Mouse (Mus musculus) intestine, embryonic 15.5 days (tissue): ENCODE data around the gene Trap1. TPM values are rescaled to one million over a fixed set of nuclear protein-coding genes. Genes with fewer than 3 reads are reported as not detected.
"Not testable (repeated sequence)": the region's sequence is repeated elsewhere in the genome, so short reads cannot be mapped to it uniquely, and the experiment has no call there.

Experiments used
- ATAC-seq: fragments of 200-750 bp; cut with Nextera tagmentation; 2 replicates; pipeline ENCODE4 v1.8.0; 2017; ENCODE audit warnings: moderate TSS enrichment, moderate library complexity
- H3K27ac ChIP-seq: fragments of 300-500 bp; sonication (generic); 2 replicates; pipeline ENCODE4 v1.5.1; 2015; ENCODE audit warnings: mild to moderate bottlenecking, inconsistent platforms
- H3K27me3 ChIP-seq: fragments of 300-500 bp; sonication (generic); replicated peaks from 2 replicates; pipeline ENCODE4 v1.6.1; 2015; ENCODE audit warnings: inconsistent platforms
- H3K36me3 ChIP-seq: fragments of 300-500 bp; sonication (generic); 2 replicates; pipeline ENCODE4 v1.6.1; 2015; ENCODE audit warnings: inconsistent platforms
- H3K4me1 ChIP-seq: fragments of 300-500 bp; sonication (generic); replicated peaks from 2 replicates; pipeline ENCODE4 v1.6.1; 2015; ENCODE audit warnings: inconsistent platforms
- H3K4me2 ChIP-seq: fragments of 300-500 bp; sonication (generic); replicated peaks from 2 replicates; pipeline ENCODE4 v1.6.1; 2015; ENCODE audit warnings: mild to moderate bottlenecking, inconsistent platforms
- H3K4me3 ChIP-seq: fragments of 300-500 bp; sonication (generic); replicated peaks from 2 replicates; pipeline ENCODE4 v1.5.1; 2015; ENCODE audit warnings: inconsistent platforms
- H3K9ac ChIP-seq: fragments of 300-500 bp; sonication (generic); 2 replicates; pipeline ENCODE4 v1.6.1; 2015; ENCODE audit warnings: inconsistent platforms
- H3K9me3 ChIP-seq: fragments of 300-500 bp; sonication (generic); 2 replicates; pipeline ENCODE4 v1.6.1; 2016; ENCODE audit warnings: inconsistent platforms
- WGBS: fragments of 180-500 bp; shearing (Covaris S2); methylation state at CpG from one replicate; pipeline ENCODE4 v1.1.7; 2015; 5-methylcytosine and 5-hydroxymethylcytosine counted together
- polyA plus RNA-seq: library from polyadenylated mRNA; unstranded; fragments of >200 nt; fragmentation: Nextera tagmentation; extraction: Ambion mirVana; gene quantifications from 2 replicates; pipeline ENCODE4 v1.2.1, GENCODE M21; 2015

Gene Trap1
- polyA plus RNA-seq: 115 and 116 TPM in 2 replicates

GRCm38 (mm10) chr16:4077384-4078061 is at the start of gene Trap1:
Trap1 (minus strand) TSS chr16:4077827.
- no peaks in the 10 kb centered on the region for H3K9me3 ChIP-seq
- H3K27ac ChIP-seq: peak within 1 kb of the TSS; percentile 85
- peak; percentile 98 for ATAC-seq
- H3K4me2 ChIP-seq: peak within 1 kb of the TSS; percentile 58
- H3K9ac ChIP-seq: peak within 1 kb of the TSS; percentile 97
- no peaks in the 10 kb centered on the region; the same call in 1 of the 2 replicates for H3K36me3 ChIP-seq
- WGBS: under 1% methylated on average over 58 of the region's 58 CpGs
- peak within 1 kb of the TSS; percentile 96 for H3K4me3 ChIP-seq
- no peaks in the 10 kb centered on the region for H3K27me3 ChIP-seq
- H3K4me1 ChIP-seq: peaks cover 16% of the 10 kb centered on the region

- Histone ChIP-seq H3K36me3 (peaks cover 41% of the 10 kb centered on the region), H3K9ac (no peak overlapping the region), H3K4me3 (no peak overlapping the region), H3K27me3 (no peaks in the 10 kb centered on the region), H3K4me2 (no peak overlapping the region), H3K9me3 (no peaks in the 10 kb centered on the region), H3K4me1 (no peaks in the 10 kb centered on the region), H3K27ac (no peak overlapping the region)
- WGBS: 86% methylated on average over 4 of the region's 4 CpGs
- no peak for ATAC-seq
Observed at GRCm38 (mm10) chr16:4117072-4117471, 39.4 kb upstream of the Trap1 start.

- no peaks in the 10 kb centered on the region for H3K4me1 ChIP-seq
- H3K4me3 ChIP-seq: no peak overlapping the region
- H3K27me3 ChIP-seq: no peaks in the 10 kb centered on the region
- no peak overlapping the region for H3K27ac ChIP-seq
- H3K9me3 ChIP-seq: no peaks in the 10 kb centered on the region
- ATAC-seq: peak; percentile 89
- WGBS: 73% methylated on average over 2 of the region's 2 CpGs
- H3K9ac ChIP-seq: no peak overlapping the region
- no peak overlapping the region for H3K4me2 ChIP-seq
- peaks cover 20% of the 10 kb centered on the region for H3K36me3 ChIP-seq
Observed at GRCm38 (mm10) chr16:4100374-4100773, 22.7 kb upstream of the Trap1 start.

GRCm38 (mm10) chr16:4097521-4097920 is 19.9 kb upstream of the Trap1 start:
- Histone ChIP-seq H3K9ac (no peak overlapping the region), H3K36me3 (peaks cover 38% of the 10 kb centered on the region), H3K9me3 (no peaks in the 10 kb centered on the region), H3K4me3 (no peak overlapping the region), H3K4me1 (no peaks in the 10 kb centered on the region), H3K27ac (no peak overlapping the region), H3K27me3 (no peaks in the 10 kb centered on the region), H3K4me2 (no peak overlapping the region)
- 100% methylated on average over 1 of the region's 1 CpGs for WGBS
- ATAC-seq: no peak

GRCm38 (mm10) chr16:4096898-4097297 is 19.3 kb upstream of the Trap1 start:
- H3K9ac ChIP-seq: no peak overlapping the region
- H3K4me2 ChIP-seq: no peak overlapping the region
- H3K36me3 ChIP-seq: peaks cover 40% of the 10 kb centered on the region
- no peak overlapping the region for H3K4me3 ChIP-seq
- no peaks in the 10 kb centered on the region for H3K27me3 ChIP-seq
- no peaks in the 10 kb centered on the region for H3K9me3 ChIP-seq
- H3K4me1 ChIP-seq: no peaks in the 10 kb centered on the region
- no peak overlapping the region for H3K27ac ChIP-seq
- ATAC-seq: no peak

GRCm38 (mm10) chr16:4096141-4096540 is 18.5 kb upstream of the Trap1 start:
- Histone ChIP-seq H3K9me3 (no peaks in the 10 kb centered on the region), H3K4me1 (no peaks in the 10 kb centered on the region), H3K4me3 (no peak overlapping the region), H3K27me3 (no peaks in the 10 kb centered on the region), H3K27ac (no peak overlapping the region), H3K9ac (no peak overlapping the region), H3K36me3 (peaks cover 43% of the 10 kb centered on the region), H3K4me2 (no peak overlapping the region)
- WGBS: 91% methylated on average over 3 of the region's 3 CpGs
- ATAC-seq: no peak

- peaks cover 61% of the 10 kb centered on the region for H3K36me3 ChIP-seq
- ATAC-seq: no peak
- H3K4me1 ChIP-seq: no peaks in the 10 kb centered on the region
- H3K9ac ChIP-seq: no peak overlapping the region
- H3K9me3 ChIP-seq: no peaks in the 10 kb centered on the region
- H3K27me3 ChIP-seq: no peaks in the 10 kb centered on the region
- no peak overlapping the region for H3K4me3 ChIP-seq
- 93% methylated on average over 8 of the region's 8 CpGs for WGBS
- no peak overlapping the region for H3K27ac ChIP-seq
- no peak overlapping the region for H3K4me2 ChIP-seq
Observed at GRCm38 (mm10) chr16:4087214-4087913, 9.7 kb upstream of the Trap1 start.

GRCm38 (mm10) chr16:4085851-4086387 is 8.3 kb upstream of the Trap1 start:
- Histone ChIP-seq H3K4me1 (no peaks in the 10 kb centered on the region), H3K36me3 (peaks cover 49% of the 10 kb centered on the region), H3K9ac (no peak overlapping the region), H3K27ac (no peak overlapping the region), H3K4me2 (no peak overlapping the region), H3K4me3 (no peak overlapping the region), H3K9me3 (no peaks in the 10 kb centered on the region), H3K27me3 (no peaks in the 10 kb centered on the region)
- ATAC-seq: peak; percentile 50; the same call in 1 of the 2 replicates
- 94% methylated on average over 9 of the region's 9 CpGs for WGBS

- Histone ChIP-seq H3K9ac (no peak overlapping the region), H3K36me3 (peaks cover 41% of the 10 kb centered on the region), H3K4me2 (no peak overlapping the region), H3K4me3 (no peak overlapping the region), H3K27ac (no peak overlapping the region), H3K9me3 (no peaks in the 10 kb centered on the region), H3K27me3 (no peaks in the 10 kb centered on the region), H3K4me1 (no peaks in the 10 kb centered on the region)
- 93% methylated on average over 7 of the region's 7 CpGs for WGBS
- no peak for ATAC-seq
Observed at GRCm38 (mm10) chr16:4085051-4085450, 7.4 kb upstream of the Trap1 start.

GRCm38 (mm10) chr16:4080419-4080818 is 2.8 kb upstream of the Trap1 start:
- not testable (repeated sequence) for H3K27me3 ChIP-seq, H3K4me3 ChIP-seq, H3K27ac ChIP-seq, H3K4me2 ChIP-seq, H3K9me3 ChIP-seq, H3K9ac ChIP-seq, ATAC-seq
- H3K36me3 ChIP-seq: peaks cover 16% of the 10 kb centered on the region
- H3K4me1 ChIP-seq: peaks cover 12% of the 10 kb centered on the region
- WGBS: 53% methylated on average over 3 of the region's 3 CpGs

- no peaks in the 10 kb centered on the region for H3K27me3 ChIP-seq
- H3K4me2 ChIP-seq: no peak overlapping the region
- no peak overlapping the region for H3K27ac ChIP-seq
- H3K36me3 ChIP-seq: peaks cover 8% of the 10 kb centered on the region
- H3K9ac ChIP-seq: no peak overlapping the region
- no peaks in the 10 kb centered on the region for H3K9me3 ChIP-seq
- WGBS: 89% methylated on average over 1 of the region's 1 CpGs
- peaks cover 16% of the 10 kb centered on the region for H3K4me1 ChIP-seq
- ATAC-seq: no peak
- H3K4me3 ChIP-seq: no peak overlapping the region
Observed at GRCm38 (mm10) chr16:4079656-4080055, 2.0 kb upstream of the Trap1 start.

- H3K4me3 ChIP-seq: peak overlapping the region; percentile 96; the same call in 1 of the 2 replicates
- H3K27ac ChIP-seq: not testable (repeated sequence)
Observed at GRCm38 (mm10) chr16:4078302-4078701, 675 bp upstream of the Trap1 start.

More at GRCm38 (mm10) chr16:4078302-4078701, 675 bp upstream of the Trap1 start:
- H3K36me3 ChIP-seq, ATAC-seq, H3K27me3 ChIP-seq, H3K9ac ChIP-seq, H3K9me3 ChIP-seq: not testable (repeated sequence)
- WGBS: 63% methylated on average over 10 of the region's 10 CpGs
- H3K4me1 ChIP-seq: peaks cover 16% of the 10 kb centered on the region
- H3K4me2 ChIP-seq: peak overlapping the region; percentile 58; the same call in 1 of the 2 replicates
